Mouse (Mus musculus): ENCODE data around the gene Id1. TPM values are rescaled to one million over a fixed set of nuclear protein-coding genes. Genes with fewer than 3 reads are reported as not detected.
A peak's percentile ranks its signal among the peaks of the same experiment; 100 is the strongest.

Gene Id1
- polyA plus RNA-seq, 1 experiment from 2014 or later = 87.7 TPM

- Histone ChIP-seq H3K36me3 (no peaks in the 10 kb centered on the region), H3K4me3 (peak overlapping the region; percentile 50), H3K9me3 (replicated peaks) (no peaks in the 10 kb centered on the region), H3K27me3 (replicated peaks) (no peaks in the 10 kb centered on the region), H3K27ac (ENCODE audit: poor library complexity, severe bottlenecking) (no peak overlapping the region), H3K4me2 (peak overlapping the region; percentile 91), H3K4me1 (replicated peaks) (peaks cover 38% of the 10 kb centered on the region), H3K9ac (0 out of 2 replicates have a peak overlapping the region, but pooled peaks have one; percentile 63)
- WGBS = 58% methylated on average over 3 of the region's 3 CpGs
- ATAC-seq (ENCODE audit: insufficient number of reproducible peaks, low FRiP score) = no peak
Measured at GRCm38 (mm10) chr2:152724332-152724723, 11.7 kb upstream of the Id1 start.

GRCm38 (mm10) chr2:152725178-152725750, 10.8 kb upstream of the Id1 start:
- no peak overlapping the region for H3K9ac ChIP-seq
- H3K9me3 ChIP-seq (replicated peaks) = no peaks in the 10 kb centered on the region
- H3K27me3 ChIP-seq (replicated peaks) = no peaks in the 10 kb centered on the region
- H3K4me1 ChIP-seq (replicated peaks) = peaks cover 47% of the 10 kb centered on the region
- H3K36me3 ChIP-seq = no peaks in the 10 kb centered on the region
- 75% methylated on average over 15 of the region's 15 CpGs for WGBS
- no peak overlapping the region for H3K4me2 ChIP-seq
- no peak for ATAC-seq (ENCODE audit: insufficient number of reproducible peaks, low FRiP score)
- no peak overlapping the region for H3K4me3 ChIP-seq
- H3K27ac ChIP-seq (ENCODE audit: poor library complexity, severe bottlenecking) = no peak overlapping the region

GRCm38 (mm10) chr2:152726213-152726612, 9.8 kb upstream of the Id1 start:
- H3K9ac ChIP-seq = no peak overlapping the region
- no peak overlapping the region for H3K4me2 ChIP-seq
- no peaks in the 10 kb centered on the region for H3K9me3 ChIP-seq (replicated peaks)
- 80% methylated on average over 6 of the region's 6 CpGs for WGBS
- ATAC-seq (ENCODE audit: insufficient number of reproducible peaks, low FRiP score) = no peak
- no peak overlapping the region for H3K4me3 ChIP-seq
- H3K27ac ChIP-seq (ENCODE audit: poor library complexity, severe bottlenecking) = no peak overlapping the region
- H3K36me3 ChIP-seq = no peaks in the 10 kb centered on the region
- peaks cover 49% of the 10 kb centered on the region for H3K4me1 ChIP-seq (replicated peaks)
- H3K27me3 ChIP-seq (replicated peaks) = no peaks in the 10 kb centered on the region

- Histone ChIP-seq H3K36me3 (no peaks in the 10 kb centered on the region), H3K9me3 (replicated peaks) (no peaks in the 10 kb centered on the region), H3K9ac (peak overlapping the region; percentile 23; the same call in 1 of the 2 replicates), H3K27ac (ENCODE audit: poor library complexity, severe bottlenecking) (peak overlapping the region; percentile 46; the same call in 1 of the 2 replicates), H3K4me3 (no peak overlapping the region), H3K4me2 (no peak overlapping the region), H3K27me3 (replicated peaks) (no peaks in the 10 kb centered on the region), H3K4me1 (replicated peaks) (peaks cover 53% of the 10 kb centered on the region)
- no peak for ATAC-seq (ENCODE audit: insufficient number of reproducible peaks, low FRiP score)
- WGBS = 62% methylated on average over 6 of the region's 6 CpGs
Measured at GRCm38 (mm10) chr2:152726751-152727335, 9.2 kb upstream of the Id1 start.

- peak; percentile 66 for ATAC-seq (ENCODE audit: insufficient number of reproducible peaks, low FRiP score)
- H3K9ac ChIP-seq = 0 out of 2 replicates have a peak overlapping the region, but pooled peaks have one; percentile 28
Measured at GRCm38 (mm10) chr2:152727795-152728510, 8.1 kb upstream of the Id1 start.

GRCm38 (mm10) chr2:152728594-152728993, 7.5 kb upstream of the Id1 start:
- H3K9ac ChIP-seq = no peak overlapping the region
- H3K27ac ChIP-seq (ENCODE audit: poor library complexity, severe bottlenecking) = peak overlapping the region; percentile 84
- ATAC-seq (ENCODE audit: insufficient number of reproducible peaks, low FRiP score) = no peak
- no peak overlapping the region for H3K4me3 ChIP-seq
- H3K4me1 ChIP-seq (replicated peaks) = peaks cover 59% of the 10 kb centered on the region
- H3K27me3 ChIP-seq (replicated peaks) = no peaks in the 10 kb centered on the region
- H3K9me3 ChIP-seq (replicated peaks) = no peaks in the 10 kb centered on the region
- H3K4me2 ChIP-seq = no peak overlapping the region
- 78% methylated on average over 7 of the region's 7 CpGs for WGBS
- H3K36me3 ChIP-seq = no peaks in the 10 kb centered on the region

More at GRCm38 (mm10) chr2:152727795-152728510, 8.1 kb upstream of the Id1 start:
- Histone ChIP-seq H3K36me3 (no peaks in the 10 kb centered on the region), H3K4me2 (no peak overlapping the region), H3K9me3 (replicated peaks) (no peaks in the 10 kb centered on the region), H3K27ac (ENCODE audit: poor library complexity, severe bottlenecking) (peak overlapping the region; percentile 84), H3K27me3 (replicated peaks) (no peaks in the 10 kb centered on the region), H3K4me3 (no peak overlapping the region), H3K4me1 (replicated peaks) (peaks cover 60% of the 10 kb centered on the region)
- 75% methylated on average over 14 of the region's 14 CpGs for WGBS

GRCm38 (mm10) chr2:152729013-152729635, 6.9 kb upstream of the Id1 start:
- H3K4me3 ChIP-seq = no peak overlapping the region
- peak overlapping the region; percentile 84 for H3K27ac ChIP-seq (ENCODE audit: poor library complexity, severe bottlenecking)
- peaks cover 58% of the 10 kb centered on the region for H3K4me1 ChIP-seq (replicated peaks)
- no peaks in the 10 kb centered on the region for H3K36me3 ChIP-seq
- ATAC-seq (ENCODE audit: insufficient number of reproducible peaks, low FRiP score) = no peak; the same call in 1 of the 2 replicates
- no peaks in the 10 kb centered on the region for H3K27me3 ChIP-seq (replicated peaks)
- peak overlapping the region; percentile 41; the same call in 1 of the 2 replicates for H3K9ac ChIP-seq
- H3K4me2 ChIP-seq = peak overlapping the region; percentile 11; the same call in 1 of the 2 replicates
- 35% methylated on average over 8 of the region's 8 CpGs for WGBS
- H3K9me3 ChIP-seq (replicated peaks) = no peaks in the 10 kb centered on the region

- WGBS = 17% methylated on average over 7 of the region's 7 CpGs
- Histone ChIP-seq H3K9ac (peak overlapping the region; percentile 41; the same call in 1 of the 2 replicates), H3K4me3 (no peak overlapping the region), H3K9me3 (replicated peaks) (no peaks in the 10 kb centered on the region), H3K4me2 (peak overlapping the region; percentile 11; the same call in 1 of the 2 replicates), H3K27me3 (replicated peaks) (no peaks in the 10 kb centered on the region), H3K4me1 (replicated peaks) (peaks cover 60% of the 10 kb centered on the region), H3K36me3 (no peaks in the 10 kb centered on the region), H3K27ac (ENCODE audit: poor library complexity, severe bottlenecking) (peak overlapping the region; percentile 84)
- peak; percentile 85 for ATAC-seq (ENCODE audit: insufficient number of reproducible peaks, low FRiP score)
Measured at GRCm38 (mm10) chr2:152729636-152730020, 6.4 kb upstream of the Id1 start.

GRCm38 (mm10) chr2:152733201-152733600, 2.9 kb upstream of the Id1 start:
- H3K9me3 ChIP-seq (replicated peaks) = no peaks in the 10 kb centered on the region
- no peaks in the 10 kb centered on the region for H3K27me3 ChIP-seq (replicated peaks)
- no peak overlapping the region for H3K4me2 ChIP-seq
- H3K36me3 ChIP-seq = no peaks in the 10 kb centered on the region
- no peak overlapping the region for H3K27ac ChIP-seq (ENCODE audit: poor library complexity, severe bottlenecking)
- ATAC-seq (ENCODE audit: insufficient number of reproducible peaks, low FRiP score) = no peak
- H3K4me1 ChIP-seq (replicated peaks) = peaks cover 56% of the 10 kb centered on the region
- WGBS = 91% methylated on average over 2 of the region's 2 CpGs
- no peak overlapping the region for H3K4me3 ChIP-seq
- no peak overlapping the region for H3K9ac ChIP-seq

GRCm38 (mm10) chr2:152734501-152734900, 1.6 kb upstream of the Id1 start:
- Histone ChIP-seq H3K36me3 (no peaks in the 10 kb centered on the region), H3K27me3 (replicated peaks) (no peaks in the 10 kb centered on the region), H3K4me1 (replicated peaks) (peaks cover 57% of the 10 kb centered on the region), H3K4me2 (peak overlapping the region; percentile 84), H3K4me3 (peak overlapping the region; percentile 74), H3K27ac (ENCODE audit: poor library complexity, severe bottlenecking) (peak overlapping the region; percentile 95), H3K9me3 (replicated peaks) (no peaks in the 10 kb centered on the region), H3K9ac (peak overlapping the region; percentile 57)
- WGBS = 16% methylated on average over 10 of the region's 10 CpGs
- no peak for ATAC-seq (ENCODE audit: insufficient number of reproducible peaks, low FRiP score)

GRCm38 (mm10) chr2:152734984-152735383, 1.1 kb upstream of the Id1 start:
- Histone ChIP-seq H3K9me3 (replicated peaks) (no peaks in the 10 kb centered on the region), H3K9ac (peak overlapping the region; percentile 57), H3K4me3 (peak overlapping the region; percentile 74), H3K4me2 (peak overlapping the region; percentile 84), H3K27ac (ENCODE audit: poor library complexity, severe bottlenecking) (peak overlapping the region; percentile 95), H3K36me3 (no peaks in the 10 kb centered on the region), H3K27me3 (replicated peaks) (no peaks in the 10 kb centered on the region), H3K4me1 (replicated peaks) (peaks cover 57% of the 10 kb centered on the region)
- WGBS = under 1% methylated on average over 27 of the region's 28 CpGs
- peak; percentile 88 for ATAC-seq (ENCODE audit: insufficient number of reproducible peaks, low FRiP score)
